Mouse (Mus musculus) G1E (cell line): ENCODE data around the gene Gm5039.

Source experiments
- CTCF ChIP-seq: IDR thresholded peaks from 2 replicates; pipeline ENCODE4 v1.5.1; 2012; ENCODE audit warnings: low read depth, low read length, inconsistent platforms, mixed read lengths
- TAL1 ChIP-seq: conservative IDR thresholded peaks from 2 replicates; pipeline ENCODE4 v1.6.1; 2012; ENCODE audit warnings: low read depth, low read length, inconsistent platforms, mixed read lengths

DNA sequence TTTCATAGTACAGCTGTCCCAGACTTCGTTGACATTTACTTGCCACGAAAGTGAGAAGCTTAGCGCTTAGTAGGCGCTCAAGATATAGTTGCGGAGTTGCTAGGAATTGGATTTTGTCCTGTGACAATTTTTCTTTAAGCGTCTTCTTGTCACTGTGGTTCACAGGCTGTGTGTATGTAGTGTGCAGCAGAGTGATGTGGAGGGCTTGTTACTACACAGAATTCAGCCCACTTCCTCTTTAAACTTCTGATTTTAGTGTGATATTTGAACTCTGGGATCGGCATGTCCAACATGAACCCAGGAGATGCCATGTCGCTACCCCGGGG lies 37.3 kb upstream of the Gm5039 start:
- TF ChIP-seq CTCF (no peak), TAL1 (no peak)
